Mouse (Mus musculus): ENCODE results near the gene Rnf214. TPM values are rescaled to one million over a fixed set of nuclear protein-coding genes. Genes with fewer than 3 reads are reported as not detected.
"Not testable (repeated sequence)": the region's sequence is repeated elsewhere in the genome, so short reads cannot be mapped to it uniquely, and the experiment has no call there.

The Rnf214 gene
- polyA plus RNA-seq, 1 experiment from 2014 or later = 49.4 TPM

DNA sequence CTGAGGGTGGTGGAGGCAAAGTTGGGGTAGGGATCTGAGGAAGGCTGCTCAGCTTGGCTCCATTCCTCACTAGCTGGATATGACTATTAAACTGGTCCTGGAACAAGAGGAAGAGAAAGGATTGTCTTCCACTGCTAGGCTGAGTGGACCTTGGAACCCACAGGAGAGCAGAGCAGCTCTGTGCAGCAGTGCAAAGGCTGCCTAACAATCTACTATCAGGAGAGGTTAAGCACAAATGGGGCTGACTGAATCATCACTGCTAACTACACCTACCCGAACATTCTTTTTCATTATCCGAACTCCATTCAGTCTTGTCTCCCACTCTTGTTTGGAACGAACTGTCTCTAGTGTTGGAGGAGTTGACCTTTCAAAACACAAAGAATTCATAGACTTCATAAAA, 37.5 kb downstream of the Rnf214 start:
- Histone ChIP-seq H3K9ac (no peak overlapping the region), H3K4me3 (no peak overlapping the region), H3K27ac (no peak overlapping the region), H3K36me3 (peaks cover 87% of the 10 kb centered on the region), H3K4me2 (no peak overlapping the region), H3K9me3 (no peaks in the 10 kb centered on the region), H3K4me1 (no peaks in the 10 kb centered on the region), H3K27me3 (no peaks in the 10 kb centered on the region)
- ATAC-seq (ENCODE audit: insufficient number of reproducible peaks, low FRiP score, low TSS enrichment, low read depth) = no peak
- WGBS = 93% methylated on average over 3 of the region's 3 CpGs

DNA sequence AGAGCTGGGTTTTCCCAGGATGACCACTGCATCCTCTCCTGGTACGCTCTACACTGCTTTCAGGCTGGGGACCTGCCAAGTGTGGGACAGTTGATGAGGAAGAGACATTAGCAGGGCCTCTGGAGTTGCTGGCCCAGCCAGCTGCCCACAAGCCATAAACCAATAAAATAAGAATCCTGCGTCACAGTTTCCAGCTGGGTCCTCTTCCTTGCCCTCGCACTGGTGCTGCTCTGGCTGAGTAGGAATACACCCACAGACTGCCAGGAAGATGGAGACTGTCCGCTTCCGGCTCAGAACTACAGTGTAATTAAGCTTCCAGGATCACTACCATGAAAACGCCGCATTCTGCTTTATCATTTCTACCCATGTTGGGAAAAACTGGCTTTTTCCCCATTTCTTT, 44.9 kb downstream of the Rnf214 start:
- ATAC-seq (ENCODE audit: insufficient number of reproducible peaks, low FRiP score, low TSS enrichment, low read depth) = no peak
- no peak overlapping the region for H3K4me3 ChIP-seq
- H3K9me3 ChIP-seq = no peaks in the 10 kb centered on the region
- no peak overlapping the region for H3K9ac ChIP-seq
- 79% methylated on average over 7 of the region's 7 CpGs for WGBS
- no peaks in the 10 kb centered on the region for H3K27me3 ChIP-seq
- H3K4me2 ChIP-seq = no peak overlapping the region
- no peaks in the 10 kb centered on the region for H3K4me1 ChIP-seq
- no peak overlapping the region for H3K27ac ChIP-seq
- H3K36me3 ChIP-seq = peaks cover 91% of the 10 kb centered on the region

DNA sequence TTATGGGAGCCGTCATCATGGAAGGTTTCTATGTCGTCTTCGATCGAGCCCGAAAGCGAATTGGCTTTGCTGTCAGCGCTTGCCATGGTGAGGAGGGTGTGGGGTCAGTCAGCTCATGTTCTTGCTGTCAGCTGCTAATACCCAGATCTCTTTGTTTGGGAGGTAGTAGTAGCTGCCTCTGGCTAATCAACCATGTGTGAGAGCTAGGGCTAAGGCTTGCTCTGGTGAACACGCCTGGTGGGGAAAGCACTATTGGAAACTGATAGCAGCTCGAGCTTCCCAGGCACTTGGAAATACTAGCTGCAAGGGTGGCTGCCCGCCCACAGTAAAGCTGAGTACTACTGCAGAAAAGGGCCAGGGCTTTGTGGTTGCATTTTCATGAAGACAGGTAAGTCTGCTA, 47.3 kb downstream of the Rnf214 start:
- H3K9me3 ChIP-seq = no peaks in the 10 kb centered on the region
- no peak overlapping the region for H3K9ac ChIP-seq
- peaks cover 89% of the 10 kb centered on the region for H3K36me3 ChIP-seq
- WGBS = 96% methylated on average over 10 of the region's 10 CpGs
- no peaks in the 10 kb centered on the region for H3K4me1 ChIP-seq
- H3K27me3 ChIP-seq = no peaks in the 10 kb centered on the region
- no peak for ATAC-seq (ENCODE audit: insufficient number of reproducible peaks, low FRiP score, low TSS enrichment, low read depth)
- H3K4me2 ChIP-seq = no peak overlapping the region
- no peak overlapping the region for H3K4me3 ChIP-seq
- H3K27ac ChIP-seq = no peak overlapping the region

DNA sequence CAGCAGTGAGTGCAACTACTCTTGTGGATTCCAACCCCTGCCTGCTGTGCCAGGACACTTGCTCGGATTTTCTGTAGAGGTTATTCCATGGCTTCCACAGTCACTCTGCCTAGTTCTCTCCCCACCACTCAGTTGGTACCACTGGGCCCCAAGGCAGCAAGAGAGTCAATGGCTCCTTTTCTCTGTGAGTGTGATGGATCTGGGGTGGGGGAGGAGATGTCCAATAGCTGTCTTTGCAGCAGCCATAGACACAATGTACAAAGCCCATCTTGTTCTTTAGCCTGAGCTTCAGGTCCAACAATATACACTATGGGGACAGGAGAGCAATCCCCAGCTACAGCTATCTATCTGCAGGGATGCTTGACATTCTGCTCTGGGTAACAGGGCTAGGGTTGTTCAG, 52.6 kb downstream of the Rnf214 start:
- H3K36me3 ChIP-seq = peaks cover 51% of the 10 kb centered on the region
- H3K9me3 ChIP-seq = no peaks in the 10 kb centered on the region
- WGBS = 80% methylated on average over 1 of the region's 1 CpGs
- H3K27ac ChIP-seq = no peak overlapping the region
- no peak for ATAC-seq (ENCODE audit: insufficient number of reproducible peaks, low FRiP score, low TSS enrichment, low read depth)
- H3K4me3 ChIP-seq = no peak overlapping the region
- H3K27me3 ChIP-seq = no peaks in the 10 kb centered on the region
- no peak overlapping the region for H3K4me2 ChIP-seq
- no peak overlapping the region for H3K9ac ChIP-seq
- peaks cover 20% of the 10 kb centered on the region for H3K4me1 ChIP-seq

DNA sequence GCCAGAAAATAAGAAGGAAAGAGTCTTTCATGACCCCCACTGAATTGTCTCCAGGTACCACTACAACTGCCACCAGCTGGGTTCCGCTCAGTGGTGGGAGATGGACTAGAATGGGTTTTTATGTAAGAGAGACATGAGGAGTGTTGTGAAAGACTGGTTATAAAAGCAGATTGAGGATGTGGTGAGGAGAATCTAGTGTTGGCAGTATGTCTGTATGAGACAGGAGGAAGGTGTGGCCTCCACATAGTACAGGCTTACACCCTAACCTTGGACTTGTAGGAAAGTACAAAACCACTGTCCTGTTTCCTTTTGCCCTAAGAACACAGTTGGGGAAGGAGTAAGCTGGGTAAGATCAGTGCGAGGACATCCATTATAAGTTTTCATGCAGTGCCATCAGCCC, 53.0 kb downstream of the Rnf214 start:
- H3K27me3 ChIP-seq = no peaks in the 10 kb centered on the region
- no peak overlapping the region for H3K4me3 ChIP-seq
- peaks cover 46% of the 10 kb centered on the region for H3K36me3 ChIP-seq
- H3K4me1 ChIP-seq = peaks cover 23% of the 10 kb centered on the region
- no peak overlapping the region for H3K27ac ChIP-seq
- WGBS = 89% methylated on average over 2 of the region's 2 CpGs
- H3K9me3 ChIP-seq = no peaks in the 10 kb centered on the region
- H3K4me2 ChIP-seq = no peak overlapping the region
- H3K9ac ChIP-seq = no peak overlapping the region
- ATAC-seq (ENCODE audit: insufficient number of reproducible peaks, low FRiP score, low TSS enrichment, low read depth) = no peak

DNA sequence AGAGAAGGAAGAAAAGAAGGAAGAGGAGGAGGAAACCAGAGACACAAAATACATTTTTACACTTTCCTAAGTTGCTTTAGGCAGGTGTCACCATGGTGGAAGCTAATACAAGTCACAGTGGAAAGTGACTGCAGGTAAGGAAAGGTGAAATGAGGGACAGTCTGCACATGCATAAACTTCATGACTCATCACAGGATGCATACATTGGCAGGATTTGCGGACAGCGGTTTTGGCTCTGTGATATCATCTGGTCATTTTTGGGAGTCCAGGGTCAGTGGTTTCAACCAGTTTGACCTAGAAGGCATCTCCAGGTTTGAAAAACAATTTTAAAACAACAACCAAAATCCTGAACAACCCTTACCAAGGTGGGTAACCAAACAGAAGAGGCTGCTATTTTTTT, 54.9 kb downstream of the Rnf214 start:
- ATAC-seq (ENCODE audit: insufficient number of reproducible peaks, low FRiP score, low TSS enrichment, low read depth) = no peak
- no peak overlapping the region for H3K27ac ChIP-seq
- WGBS = 95% methylated on average over 2 of the region's 2 CpGs
- no peak overlapping the region for H3K9ac ChIP-seq
- peaks cover 27% of the 10 kb centered on the region for H3K36me3 ChIP-seq
- no peak overlapping the region for H3K4me3 ChIP-seq
- no peaks in the 10 kb centered on the region for H3K9me3 ChIP-seq
- peaks cover 30% of the 10 kb centered on the region for H3K4me1 ChIP-seq
- no peak overlapping the region for H3K4me2 ChIP-seq
- H3K27me3 ChIP-seq = no peaks in the 10 kb centered on the region

DNA sequence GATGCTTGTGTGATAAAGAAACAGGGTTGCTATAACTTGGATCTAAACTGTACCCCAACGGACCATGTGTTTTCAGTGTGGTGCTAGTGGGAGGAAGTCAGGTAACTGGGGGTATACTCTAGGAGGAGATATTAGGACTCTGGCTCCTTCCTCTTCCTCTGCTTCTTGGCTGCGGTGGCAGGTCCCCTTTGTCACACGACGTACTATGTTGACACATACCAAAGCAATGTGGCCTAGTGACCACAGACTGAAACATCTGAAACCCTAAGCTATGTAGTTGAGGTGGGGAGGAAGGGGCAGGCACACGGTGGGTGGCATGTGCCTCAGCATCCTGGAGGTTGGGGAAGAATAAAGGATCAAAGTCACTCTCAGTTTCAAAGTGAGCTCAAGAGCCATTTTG, 55.4 kb downstream of the Rnf214 start:
- Histone ChIP-seq H3K36me3 (peaks cover 23% of the 10 kb centered on the region), H3K4me2 (no peak overlapping the region), H3K4me1 (peaks cover 30% of the 10 kb centered on the region), H3K4me3 (no peak overlapping the region), H3K27me3 (no peaks in the 10 kb centered on the region), H3K27ac (no peak overlapping the region), H3K9ac (no peak overlapping the region), H3K9me3 (no peaks in the 10 kb centered on the region)
- no peak for ATAC-seq (ENCODE audit: insufficient number of reproducible peaks, low FRiP score, low TSS enrichment, low read depth)
- WGBS = 65% methylated on average over 5 of the region's 5 CpGs

DNA sequence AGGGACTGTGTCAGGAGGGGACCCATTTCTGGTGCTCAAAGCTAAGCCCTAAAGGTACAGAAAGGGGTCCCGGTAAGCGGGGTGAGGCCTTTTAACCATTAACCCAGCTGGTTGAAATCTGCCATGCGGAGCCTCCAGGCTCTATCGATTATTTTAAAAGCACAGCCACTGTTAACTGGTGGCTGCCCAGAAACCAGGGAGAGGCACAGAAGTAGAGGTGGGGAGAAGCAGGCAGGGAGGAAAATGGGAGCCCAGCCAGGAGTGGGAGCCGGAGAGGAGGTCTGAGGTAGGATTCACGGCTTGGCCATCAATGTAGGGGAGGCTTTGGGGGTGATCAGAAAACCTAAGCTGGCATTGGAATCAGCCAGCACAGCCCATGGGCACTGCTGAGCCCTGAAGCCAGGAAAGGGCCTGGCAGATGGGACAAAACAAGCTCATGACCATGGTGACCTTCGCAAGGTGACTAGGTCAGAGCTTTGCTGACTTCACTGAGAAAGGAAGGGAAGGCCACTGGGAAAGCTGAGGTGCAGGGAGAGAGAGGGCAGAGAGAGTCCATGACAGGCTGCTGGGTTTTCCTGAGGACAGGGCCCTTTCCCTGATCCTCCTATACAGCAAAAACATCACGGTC, 56.1 kb downstream of the Rnf214 start:
- no peak overlapping the region for H3K9ac ChIP-seq

DNA sequence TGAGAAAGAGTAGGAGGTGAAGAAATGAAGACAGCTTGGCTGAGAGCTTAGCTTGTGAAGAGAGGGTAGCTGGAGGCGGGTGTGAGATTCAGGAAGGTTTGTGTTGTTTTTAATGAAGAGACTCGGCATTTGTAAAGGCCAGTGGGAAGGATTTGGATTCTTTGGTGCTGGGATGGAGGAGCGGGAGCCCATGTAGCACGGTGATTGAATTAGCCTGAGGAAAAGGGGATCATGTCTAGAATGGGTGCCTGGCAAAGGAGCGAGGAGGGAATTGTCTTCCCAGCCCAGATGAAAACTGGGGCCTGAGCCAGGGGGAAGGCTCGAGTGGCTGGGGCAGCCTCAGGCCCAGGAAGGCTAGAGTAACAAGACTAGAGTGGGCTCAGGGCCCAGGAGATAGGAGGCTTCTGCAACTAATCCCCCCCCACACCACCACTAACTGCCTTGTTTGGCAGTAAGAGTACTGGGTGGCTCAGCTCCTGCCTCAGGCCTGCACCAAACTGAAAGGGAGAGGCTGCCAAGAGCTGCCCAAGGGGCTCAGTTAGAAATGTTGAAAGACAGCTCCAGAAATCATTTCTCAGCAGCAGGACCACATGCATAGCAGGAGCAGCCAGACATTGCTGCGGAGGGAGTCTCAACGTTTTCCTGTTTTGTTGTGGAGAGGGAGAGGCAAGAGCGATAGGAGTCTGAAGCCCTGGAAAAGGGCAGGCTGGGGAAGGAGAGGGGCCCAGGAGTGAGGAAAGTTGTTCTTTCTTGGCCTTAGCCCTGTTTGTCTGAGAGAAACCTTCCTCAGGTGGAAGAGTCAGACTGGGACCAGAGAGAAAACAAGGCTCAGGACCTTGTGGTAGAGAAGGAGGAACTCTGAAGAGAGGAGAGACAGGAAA, 56.9 kb downstream of the Rnf214 start:
- Histone ChIP-seq H3K9me3 (no peaks in the 10 kb centered on the region), H3K4me1 (peaks cover 30% of the 10 kb centered on the region), H3K4me2 (no peak overlapping the region), H3K9ac (no peak overlapping the region), H3K27ac (peak overlapping the region; percentile 90), H3K4me3 (no peak overlapping the region), H3K27me3 (no peaks in the 10 kb centered on the region), H3K36me3 (peaks cover 9% of the 10 kb centered on the region; the same call in 1 of the 2 replicates)
- WGBS = 38% methylated on average over 9 of the region's 9 CpGs
- peak; percentile 76; the same call in 1 of the 2 replicates for ATAC-seq (ENCODE audit: insufficient number of reproducible peaks, low FRiP score, low TSS enrichment, low read depth)

More for the DNA sequence above, 56.1 kb downstream of the Rnf214 start:
- Histone ChIP-seq H3K27ac (peak overlapping the region; percentile 90), H3K4me2 (no peak overlapping the region; the same call in 1 of the 2 replicates), H3K9me3 (no peaks in the 10 kb centered on the region), H3K4me1 (peaks cover 30% of the 10 kb centered on the region), H3K27me3 (no peaks in the 10 kb centered on the region), H3K4me3 (no peak overlapping the region), H3K36me3 (peaks cover 17% of the 10 kb centered on the region)
- no peak for ATAC-seq (ENCODE audit: insufficient number of reproducible peaks, low FRiP score, low TSS enrichment, low read depth)
- 63% methylated on average over 8 of the region's 8 CpGs for WGBS

DNA sequence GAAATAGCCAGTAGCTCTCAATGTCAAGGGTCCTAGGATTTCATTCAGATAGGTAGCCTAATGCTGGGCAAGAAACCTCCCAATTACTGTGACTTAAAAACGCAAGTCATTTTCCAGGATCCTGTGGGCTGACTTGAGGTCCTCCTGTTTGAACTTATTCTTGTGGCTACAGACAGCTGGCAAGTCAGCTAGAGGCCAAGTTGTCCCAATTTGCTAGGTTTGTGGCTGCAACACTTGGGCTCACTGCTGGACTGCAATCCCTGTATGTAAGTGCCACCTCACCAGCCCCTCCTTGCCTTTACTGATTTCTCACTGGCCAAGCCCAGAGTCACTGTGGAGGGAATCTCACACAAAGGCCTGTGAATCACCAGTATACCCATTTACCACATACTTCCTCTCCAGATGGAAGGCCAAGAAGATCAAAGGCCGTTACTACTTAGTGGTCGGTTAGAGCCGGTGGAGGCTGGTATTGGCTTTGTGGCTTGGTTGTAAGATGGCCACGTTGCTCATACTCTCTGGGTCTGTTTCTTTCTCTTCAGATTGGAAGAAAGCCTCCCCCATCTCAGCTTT, 59.7 kb downstream of the Rnf214 start:
- H3K4me3 ChIP-seq = no peak overlapping the region

DNA sequence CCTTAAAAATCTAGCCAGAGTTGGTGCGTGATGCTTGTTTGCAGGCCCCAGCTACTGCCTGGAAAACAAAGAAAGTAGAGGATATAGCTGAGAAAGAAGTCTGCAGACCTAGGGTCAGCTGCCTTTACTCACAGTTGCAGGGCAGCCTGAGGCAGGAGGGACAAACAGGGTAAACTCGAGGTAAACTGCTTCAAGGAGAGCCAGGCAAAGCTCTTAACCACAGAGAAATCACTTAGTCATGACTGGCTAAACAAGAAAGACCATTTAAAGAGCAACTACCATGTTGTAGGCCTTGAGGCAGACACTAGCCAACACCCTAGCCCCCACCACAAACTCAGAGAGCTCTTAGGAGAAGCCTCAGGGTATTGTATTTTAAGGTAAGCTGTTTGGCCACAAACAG, 60.5 kb downstream of the Rnf214 start:
- H3K9ac ChIP-seq; H3K9me3 ChIP-seq; ATAC-seq (ENCODE audit: insufficient number of reproducible peaks, low FRiP score, low TSS enrichment, low read depth); H3K4me2 ChIP-seq; H3K27me3 ChIP-seq; H3K4me3 ChIP-seq; H3K27ac ChIP-seq; H3K36me3 ChIP-seq: not testable (repeated sequence)
- 64% methylated on average over 2 of the region's 2 CpGs for WGBS
- peaks cover 30% of the 10 kb centered on the region for H3K4me1 ChIP-seq

More for the DNA sequence above, 59.7 kb downstream of the Rnf214 start:
- no peak overlapping the region for H3K9ac ChIP-seq
- no peaks in the 10 kb centered on the region for H3K36me3 ChIP-seq
- no peaks in the 10 kb centered on the region for H3K27me3 ChIP-seq
- H3K27ac ChIP-seq = no peak overlapping the region
- H3K4me2 ChIP-seq = no peak overlapping the region
- WGBS = 69% methylated on average over 5 of the region's 5 CpGs
- peaks cover 30% of the 10 kb centered on the region for H3K4me1 ChIP-seq
- ATAC-seq (ENCODE audit: insufficient number of reproducible peaks, low FRiP score, low TSS enrichment, low read depth) = no peak
- no peaks in the 10 kb centered on the region for H3K9me3 ChIP-seq

DNA sequence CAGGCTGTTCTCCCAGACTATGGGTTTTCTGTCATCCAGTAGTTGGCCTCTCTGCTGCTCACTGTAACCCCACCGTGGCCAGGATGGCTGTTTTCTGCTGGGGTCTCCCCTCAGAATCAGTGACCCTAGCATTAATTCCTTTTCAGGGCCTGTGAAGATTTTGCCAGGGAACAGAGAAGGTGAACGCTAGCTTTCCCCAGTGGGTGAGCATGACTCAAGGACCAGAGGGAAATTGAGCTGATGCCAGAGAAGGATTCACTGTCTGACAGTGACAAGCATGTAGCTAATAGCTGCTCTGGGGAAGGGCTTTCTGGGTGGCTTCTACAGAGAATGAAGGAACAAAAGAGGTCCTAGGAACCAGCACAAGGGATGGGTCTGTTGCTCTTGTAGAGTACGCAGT, 61.2 kb downstream of the Rnf214 start:
- Histone ChIP-seq H3K27ac (no peak overlapping the region), H3K4me2 (no peak overlapping the region), H3K9me3 (no peaks in the 10 kb centered on the region), H3K36me3 (no peaks in the 10 kb centered on the region), H3K4me1 (peaks cover 30% of the 10 kb centered on the region), H3K27me3 (no peaks in the 10 kb centered on the region), H3K4me3 (no peak overlapping the region), H3K9ac (no peak overlapping the region)
- 87% methylated on average over 3 of the region's 3 CpGs for WGBS
- ATAC-seq (ENCODE audit: insufficient number of reproducible peaks, low FRiP score, low TSS enrichment, low read depth) = no peak
